Mouse (Mus musculus) CH12.LX (cell line): ENCODE measurements around the gene G430095P16Rik. TPM values are rescaled to one million over a fixed set of nuclear protein-coding genes. Genes with fewer than 3 reads are reported as not detected.

ENCODE experiments used
- DNase-seq: peaks from one replicate; pipeline ENCODE4 v3.0.0-alpha.2; 2013; ENCODE audit errors: extremely low read depth
- H3K27ac ChIP-seq: 2 replicates; pipeline ENCODE4 v1.5.1; 2012; ENCODE audit warnings: low read depth, mild to moderate bottlenecking, control low read depth, moderate library complexity; ENCODE audit not compliant: insufficient read depth
- H3K27me3 ChIP-seq: replicated peaks from 2 replicates; pipeline ENCODE3; 2012; ENCODE audit warnings: inconsistent platforms
- H3K36me3 ChIP-seq, 2 experiments: replicated peaks in 1 of 2; 2 replicates each; pipeline versions ENCODE3 to v1.6.1; 2012; ENCODE audit warnings: inconsistent platforms in 1 of 2, low read length in 1 of 2, mild to moderate bottlenecking in 1 of 2, mixed read lengths in 1 of 2, moderate library complexity in 1 of 2; ENCODE audit not compliant: control insufficient read depth in 1 of 2, insufficient read depth in 1 of 2
- H3K4me1 ChIP-seq, 2 experiments: 2 replicates each; pipeline ENCODE4 v1.6.1; 2012; ENCODE audit warnings: inconsistent platforms in 1 of 2, moderate library complexity in 1 of 2; ENCODE audit not compliant: insufficient read depth in 2 of 2, control insufficient read depth in 1 of 2
- H3K4me2 ChIP-seq: 2 replicates; pipeline ENCODE4 v1.6.1; 2012; ENCODE audit warnings: low read depth, mild to moderate bottlenecking, control low read depth; ENCODE audit not compliant: poor library complexity, insufficient read depth, severe bottlenecking
- H3K4me3 ChIP-seq, 3 experiments: fragments of 150-350 bp in 1 of 3; sonication (generic) in 1 of 3; replicated peaks in 1 of 3; 2 replicates each; pipeline versions ENCODE3 to v1.5.1; 2011 to 2012; ENCODE audit warnings: low read depth in 2 of 3, low read length in 2 of 3, mild to moderate bottlenecking in 2 of 3, moderate library complexity in 2 of 3, control low read depth in 1 of 3, improper control_type of control experiment in 1 of 3, inconsistent platforms in 1 of 3, mixed read lengths in 1 of 3; ENCODE audit not compliant: poor library complexity in 1 of 3
- H3K79me2 ChIP-seq: replicated peaks from 2 replicates; pipeline ENCODE4 v1.6.1; 2012; ENCODE audit warnings: mild to moderate bottlenecking, moderate library complexity; ENCODE audit not compliant: control insufficient read depth, poor library complexity, insufficient read depth, severe bottlenecking; ENCODE audit errors: extremely low read depth
- H3K9ac ChIP-seq: 2 replicates; pipeline ENCODE4 v1.6.1; 2012; ENCODE audit warnings: low read depth, mild to moderate bottlenecking, control low read depth, moderate library complexity; ENCODE audit not compliant: insufficient read depth
- H3K9me3 ChIP-seq: replicated peaks from 2 replicates; pipeline ENCODE3; 2012; ENCODE audit warnings: low read length, inconsistent platforms, mixed read lengths
- BHLHE40 ChIP-seq: IDR thresholded peaks from 2 replicates; pipeline ENCODE4 v1.6.1; 2011; ENCODE audit warnings: mild to moderate bottlenecking, low read depth, low read length, improper control_type of control experiment
- CHD1 ChIP-seq: IDR thresholded peaks from 2 replicates; pipeline ENCODE4 v1.6.1; 2012; ENCODE audit warnings: low read depth, low read length, improper control_type of control experiment, inconsistent platforms
- CHD2 ChIP-seq: IDR thresholded peaks from 2 replicates; pipeline ENCODE4 v1.6.1; 2011; ENCODE audit warnings: low read length, improper control_type of control experiment
- ELF1 ChIP-seq: IDR thresholded peaks from 2 replicates; pipeline ENCODE4 v1.6.1; 2014; ENCODE audit warnings: low read depth, mild to moderate bottlenecking, inconsistent platforms, low read length, improper control_type of control experiment
- HCFC1 ChIP-seq: IDR thresholded peaks from 2 replicates; pipeline ENCODE4 v1.6.1; 2012; ENCODE audit warnings: low read depth, mild to moderate bottlenecking, inconsistent platforms, low read length, improper control_type of control experiment
- IRF4 ChIP-seq: IDR thresholded peaks from 2 replicates; pipeline ENCODE4 v1.6.1; 2014; ENCODE audit warnings: low read depth, mild to moderate bottlenecking, inconsistent platforms, low read length, improper control_type of control experiment
- MAFK ChIP-seq: IDR thresholded peaks from 2 replicates; pipeline ENCODE4 v1.6.1; 2011; ENCODE audit warnings: low read length, improper control_type of control experiment; ENCODE audit not compliant: insufficient replicate concordance
- MAX ChIP-seq: IDR thresholded peaks from 2 replicates; pipeline ENCODE4 v1.6.1; 2011; ENCODE audit warnings: low read length, improper control_type of control experiment
- MEF2A ChIP-seq: IDR thresholded peaks from 2 replicates; pipeline ENCODE4 v1.6.1; 2014; ENCODE audit warnings: low read depth, mild to moderate bottlenecking, inconsistent platforms, low read length, improper control_type of control experiment, borderline replicate concordance
- MYC ChIP-seq: IDR thresholded peaks from 2 replicates; pipeline ENCODE4 v1.6.1; 2011; ENCODE audit warnings: low read depth, mild to moderate bottlenecking, improper control_type of control experiment, low read length
- NELFE ChIP-seq: IDR thresholded peaks from 2 replicates; pipeline ENCODE4 v1.6.1; 2011; ENCODE audit warnings: low read depth, low read length, improper control_type of control experiment
- NRF1 ChIP-seq: IDR thresholded peaks from 2 replicates; pipeline ENCODE4 v1.6.1; 2014; ENCODE audit warnings: low read depth, mild to moderate bottlenecking, inconsistent platforms, low read length, improper control_type of control experiment, moderate library complexity
- RCOR1 ChIP-seq: conservative IDR thresholded peaks from 2 replicates; pipeline ENCODE4 v1.6.1; 2012; ENCODE audit warnings: low read depth, mild to moderate bottlenecking, inconsistent platforms, low read length, improper control_type of control experiment
- SIN3A ChIP-seq: IDR thresholded peaks from 2 replicates; pipeline ENCODE4 v1.6.1; 2012; ENCODE audit warnings: low read length, improper control_type of control experiment, inconsistent platforms
- TBP ChIP-seq: conservative IDR thresholded peaks from 2 replicates; pipeline ENCODE4 v1.6.1; 2011; ENCODE audit warnings: low read depth, low read length, improper control_type of control experiment
- TCF12 ChIP-seq: IDR thresholded peaks from 2 replicates; pipeline ENCODE4 v1.6.1; 2014; ENCODE audit warnings: low read depth, mild to moderate bottlenecking, inconsistent platforms, low read length, improper control_type of control experiment
- UBTF ChIP-seq: IDR thresholded peaks from 2 replicates; pipeline ENCODE4 v1.6.1; 2012; ENCODE audit warnings: low read depth, mild to moderate bottlenecking, inconsistent platforms, low read length, improper control_type of control experiment, moderate library complexity
- ZKSCAN1 ChIP-seq: IDR thresholded peaks from 2 replicates; pipeline ENCODE4 v1.6.1; 2012; ENCODE audit warnings: low read depth, inconsistent platforms, low read length, improper control_type of control experiment, borderline replicate concordance
- ZMIZ1 ChIP-seq: IDR thresholded peaks from 2 replicates; pipeline ENCODE4 v1.6.1; 2012; ENCODE audit warnings: low read depth, mild to moderate bottlenecking, inconsistent platforms, low read length, improper control_type of control experiment
- dilution Hi-C: fragments of 300-500 bp; cut with MboI; formaldehyde crosslinking; loops from 2 replicates; pipeline ENCODE4 v1.14.3; 2020; ENCODE audit warnings: low sequenced_read_pairs; ENCODE audit not compliant: extremely low pct_unique_long_range_greater_than_20kb, extremely low pct_ligation_motif_present
- in situ Hi-C: fragments of 300-500 bp; cut with MboI; formaldehyde crosslinking; loops from 3 replicates; pipeline ENCODE4 v1.14.3; 2019; ENCODE audit warnings: low sequenced_read_pairs, low pct_ligation_motif_present, low pct_unique_long_range_greater_than_20kb, mixed read lengths
- polyA plus RNA-seq: library from polyadenylated mRNA; unstranded; fragments of >175 nt; gene quantifications from 2 replicates; pipeline ENCODE4 v1.2.1, GENCODE M21; 2012; ENCODE audit warnings: low read depth; ENCODE audit not compliant: insufficient read length
- total RNA-seq, 2 experiments: library from RNA; depleted of rRNA; stranded (reverse); fragments of 300-350 nt in 1 of 2; fragments of >200 nt in 1 of 2; gene quantifications; 2 replicates each; pipeline ENCODE4 v1.2.3; 2012 to 2014

The G430095P16Rik gene
- total and polyA plus RNA-seq, 3 experiments = 0.17 TPM; not detected in 2

DNA sequence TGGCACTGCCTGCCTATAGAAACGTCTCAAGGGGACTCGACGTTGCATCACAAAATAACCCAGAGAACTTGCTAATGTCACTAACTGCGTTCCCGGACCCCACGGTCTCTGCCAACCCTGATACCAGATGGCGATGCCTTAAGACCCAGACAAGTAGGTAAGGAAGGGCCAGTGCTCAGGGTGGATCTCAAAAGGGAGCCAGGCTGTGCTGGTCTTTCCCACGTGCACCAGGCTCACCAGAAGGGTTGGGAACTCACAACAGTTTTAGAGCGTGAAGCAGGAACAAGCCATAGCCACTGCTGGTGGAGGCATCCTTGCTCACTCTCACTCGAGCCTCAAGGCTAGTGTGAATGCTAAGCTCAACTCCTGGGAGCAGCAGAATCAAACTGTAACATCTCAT is 44.4 kb downstream of the G430095P16Rik start:
- Histone ChIP-seq H3K36me3 (no peaks in the 10 kb centered on the region), H3K79me2 (no peaks in the 10 kb centered on the region), H3K27me3 (peaks cover 84% of the 10 kb centered on the region), H3K9me3 (no peaks in the 10 kb centered on the region), H3K27ac (no peak overlapping the region), H3K4me3 (no peak overlapping the region), H3K4me1 (no peaks in the 10 kb centered on the region), H3K9ac (no peak overlapping the region), H3K4me2 (no peak overlapping the region)
- in situ Hi-C loops = no loop called here
- no peak for DNase-seq
- dilution Hi-C loops = no loop called here
- TF ChIP-seq RCOR1 (no peak), MAFK (no peak), TBP (no peak), CHD2 (no peak)

DNA sequence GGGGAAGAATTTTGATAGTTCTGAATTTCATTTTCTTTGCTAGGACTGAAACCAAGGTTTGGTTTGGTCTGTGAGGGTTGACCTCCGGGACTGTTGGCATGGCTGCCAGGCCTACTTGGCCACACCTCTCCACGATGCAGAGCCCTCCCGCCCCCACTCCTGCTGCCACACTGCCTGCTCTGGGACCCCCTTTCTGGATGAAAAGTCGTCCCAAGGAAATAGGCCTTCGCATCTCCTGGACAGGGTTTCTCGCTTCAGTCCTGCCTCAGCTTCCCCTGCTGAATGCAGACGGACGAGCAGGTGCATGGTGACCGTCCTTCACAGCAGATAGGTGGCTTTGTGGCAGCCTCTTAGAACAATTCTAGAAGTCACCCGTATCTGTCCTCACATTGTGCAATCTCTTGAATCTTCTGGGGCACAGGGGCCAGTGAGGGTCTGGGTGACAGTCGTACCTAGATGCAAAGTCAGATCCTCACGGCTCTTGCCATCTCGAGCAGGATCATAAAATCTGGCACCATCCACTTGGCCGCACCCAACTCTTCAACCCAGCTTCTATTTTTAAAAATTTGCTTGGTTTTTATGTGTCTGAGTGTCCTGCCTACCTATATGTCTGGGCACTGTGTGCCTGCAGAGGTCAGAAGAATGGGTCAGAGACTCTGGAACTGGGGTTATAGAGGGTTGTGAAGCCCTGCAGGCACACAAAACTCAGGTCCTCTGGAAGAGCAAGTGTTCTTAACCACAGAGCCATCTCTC is 45.7 kb downstream of the G430095P16Rik start:
- TF ChIP-seq SIN3A (no peak), ZKSCAN1 (no peak), ZMIZ1 (no peak), NRF1 (no peak), MEF2A (no peak), MAFK (no peak), HCFC1 (no peak), BHLHE40 (no peak)
- Histone ChIP-seq H3K4me3 (no peak overlapping the region), H3K9ac (no peak overlapping the region), H3K36me3 (no peaks in the 10 kb centered on the region), H3K79me2 (no peaks in the 10 kb centered on the region), H3K4me2 (no peak overlapping the region), H3K27me3 (peaks cover 85% of the 10 kb centered on the region), H3K9me3 (no peaks in the 10 kb centered on the region), H3K4me1 (no peaks in the 10 kb centered on the region), H3K27ac (no peak overlapping the region)
- dilution Hi-C loops (no loop called here), in situ Hi-C loops (no loop called here)
- no peak for DNase-seq

DNA sequence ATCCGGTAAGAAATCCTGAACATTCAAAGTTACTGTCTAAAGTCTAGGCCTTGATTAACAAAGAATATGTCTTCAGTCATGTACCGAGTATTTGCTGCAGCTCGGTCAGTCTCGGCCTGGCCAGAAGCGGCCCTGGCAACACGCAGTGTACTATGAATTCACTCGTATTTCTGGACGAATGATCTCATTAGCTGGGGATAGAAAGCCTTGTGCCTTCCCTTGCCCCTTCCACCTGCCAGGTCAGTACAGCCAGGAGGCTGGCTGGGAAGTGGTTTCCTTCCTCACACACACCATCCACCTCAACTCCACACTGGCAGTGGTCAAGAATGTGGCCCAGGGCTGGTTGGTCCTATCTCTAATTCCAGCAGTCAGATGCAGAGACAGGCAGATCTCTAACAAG is 46.5 kb downstream of the G430095P16Rik start:
- in situ Hi-C loops (no loop called here), dilution Hi-C loops (no loop called here)
- no peaks in the 10 kb centered on the region for H3K9me3 ChIP-seq

More for the DNA sequence above, 46.5 kb downstream of the G430095P16Rik start:
- Histone ChIP-seq H3K4me2 (no peak overlapping the region), H3K4me3 (no peak overlapping the region), H3K27ac (no peak overlapping the region), H3K4me1 (peaks cover 0 to 2% of the 10 kb centered on the region in 2 experiments; a peak in 1 of 4 replicates), H3K9ac (no peak overlapping the region), H3K27me3 (peaks cover 81% of the 10 kb centered on the region), H3K79me2 (no peaks in the 10 kb centered on the region), H3K36me3 (no peaks in the 10 kb centered on the region)
- no peak for DNase-seq
- no peak for TF ChIP-seq IRF4
- TF ChIP-seq UBTF = no peak
- no peak for TF ChIP-seq NELFE
- TF ChIP-seq HCFC1 = no peak
- no peak for TF ChIP-seq CHD1
- TF ChIP-seq MAX = no peak
- no peak for TF ChIP-seq TCF12
- no peak for TF ChIP-seq ELF1
- TF ChIP-seq MYC = no peak
